Mouse (Mus musculus): ENCODE results near the gene Ell. TPM values are rescaled to one million over a fixed set of nuclear protein-coding genes. Genes with fewer than 3 reads are reported as not detected.

Ell gene
- polyA plus RNA-seq (2016; fragmentation: Nextera tagmentation; extraction: Ambion mirVana) = 18.0 and 22.7 TPM in 2 replicates

- DNase-seq (ENCODE audit: low spot score) = peak; percentile 99
- under 1% methylated on average over 58 of the region's 58 CpGs for WGBS
Measured at GRCm38 (mm10) chr8:70539077-70539813, at the start of gene Ell. TSS of gene Ell (plus strand) at chr8:70539457.

GRCm38 (mm10) chr8:70489576-70489975 is 49.7 kb upstream of the Ell start:
- DNase-seq (ENCODE audit: low spot score) = peak; percentile 42
- Histone ChIP-seq H3K9me3 (replicated peaks) (no peaks in the 10 kb centered on the region), H3K27ac (replicated peaks) (no peak overlapping the region; the same call in 1 of the 2 replicates), H3K27me3 (ENCODE audit: low read depth, poor library complexity, severe bottlenecking) (peaks cover 100% of the 10 kb centered on the region), H3K4me1 (peaks cover 86% of the 10 kb centered on the region), H3K36me3 (no peaks in the 10 kb centered on the region), H3K4me3 (peak overlapping the region; percentile 55)
- WGBS = under 1% methylated on average over 41 of the region's 41 CpGs

More at GRCm38 (mm10) chr8:70539077-70539813, at the start of gene Ell:
- H3K4me1 ChIP-seq = peaks cover 44% of the 10 kb centered on the region
- H3K36me3 ChIP-seq = peaks cover 30% of the 10 kb centered on the region
- peak within 1 kb of the TSS; percentile 90 for H3K27ac ChIP-seq (replicated peaks)
- H3K27me3 ChIP-seq (ENCODE audit: low read depth, poor library complexity, severe bottlenecking) = no peaks in the 10 kb centered on the region
- peak within 1 kb of the TSS; percentile 88 for H3K4me3 ChIP-seq
- H3K9me3 ChIP-seq (replicated peaks) = no peaks in the 10 kb centered on the region

- H3K4me1 ChIP-seq = peaks cover 93% of the 10 kb centered on the region
- no peaks in the 10 kb centered on the region for H3K36me3 ChIP-seq
- H3K27ac ChIP-seq (replicated peaks) = no peak overlapping the region
- H3K27me3 ChIP-seq (ENCODE audit: low read depth, poor library complexity, severe bottlenecking) = peaks cover 100% of the 10 kb centered on the region
- H3K4me3 ChIP-seq = peak overlapping the region; percentile 55
- no peaks in the 10 kb centered on the region for H3K9me3 ChIP-seq (replicated peaks)
- peak; percentile 38 for DNase-seq (ENCODE audit: low spot score)
- WGBS = 7% methylated on average over 10 of the region's 10 CpGs
Measured at GRCm38 (mm10) chr8:70490061-70490879, 49.0 kb upstream of the Ell start.

- WGBS = 1% methylated on average over 20 of the region's 20 CpGs
- Histone ChIP-seq H3K27ac (replicated peaks) (no peak overlapping the region), H3K4me3 (peak overlapping the region; percentile 9), H3K4me1 (peaks cover 98% of the 10 kb centered on the region), H3K36me3 (no peaks in the 10 kb centered on the region), H3K27me3 (ENCODE audit: low read depth, poor library complexity, severe bottlenecking) (peaks cover 100% of the 10 kb centered on the region), H3K9me3 (replicated peaks) (no peaks in the 10 kb centered on the region)
- DNase-seq (ENCODE audit: low spot score) = peak; percentile 43
Measured at GRCm38 (mm10) chr8:70490880-70491495, 48.3 kb upstream of the Ell start.

- peak within 1 kb of the TSS; percentile 38; the same call in 1 of the 2 replicates for H3K27ac ChIP-seq (replicated peaks)
- H3K27me3 ChIP-seq (ENCODE audit: low read depth, poor library complexity, severe bottlenecking) = peaks cover 100% of the 10 kb centered on the region
- WGBS = 1% methylated on average over 71 of the region's 93 CpGs
- peak within 1 kb of the TSS; percentile 50 for H3K4me3 ChIP-seq
- H3K36me3 ChIP-seq = no peaks in the 10 kb centered on the region
- DNase-seq (ENCODE audit: low spot score) = peak; percentile 33
- peaks cover 79% of the 10 kb centered on the region for H3K4me1 ChIP-seq
- H3K9me3 ChIP-seq (replicated peaks) = no peaks in the 10 kb centered on the region
Measured at GRCm38 (mm10) chr8:70492664-70493640, 46.3 kb upstream of the Ell start, which contains the start of gene Crlf1. TSS of gene Crlf1 (plus strand) at chr8:70493158.

- peak; percentile 42 for DNase-seq (ENCODE audit: low spot score)
- Histone ChIP-seq H3K27me3 (ENCODE audit: low read depth, poor library complexity, severe bottlenecking) (peaks cover 100% of the 10 kb centered on the region), H3K36me3 (no peaks in the 10 kb centered on the region), H3K27ac (replicated peaks) (0 out of 2 replicates have a peak overlapping the region, but pooled peaks have one; percentile 28), H3K4me1 (peaks cover 73% of the 10 kb centered on the region), H3K9me3 (replicated peaks) (no peaks in the 10 kb centered on the region), H3K4me3 (peak overlapping the region; percentile 50)
- 1% methylated on average over 47 of the region's 47 CpGs for WGBS
Measured at GRCm38 (mm10) chr8:70493692-70494415, 45.4 kb upstream of the Ell start.

DNA sequence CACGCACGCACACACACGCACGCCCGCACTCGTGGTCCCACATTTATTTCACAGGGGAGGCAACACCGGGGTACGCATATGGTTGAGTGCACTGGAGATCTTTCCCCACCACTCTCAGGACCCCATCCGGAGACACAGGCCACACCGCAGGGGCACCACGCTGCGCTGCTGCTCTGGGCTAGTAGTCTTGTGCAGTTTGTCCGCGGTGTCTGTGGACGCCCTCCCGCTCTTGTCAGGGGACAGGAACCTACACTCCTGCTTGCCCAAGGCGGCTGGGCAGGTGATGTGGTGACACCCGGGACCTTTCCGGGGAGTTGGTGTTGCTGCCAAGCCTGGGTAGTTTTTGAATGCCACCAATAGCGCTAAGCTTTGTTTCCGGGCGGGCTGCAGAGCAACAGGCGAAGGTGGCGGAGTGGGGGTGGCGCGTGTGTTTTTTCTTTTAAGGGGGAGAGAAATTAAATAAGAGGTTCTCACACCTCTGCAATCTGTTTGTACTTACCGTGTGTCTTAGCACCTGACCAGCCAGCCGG is 44.8 kb upstream of the Ell start:
- Histone ChIP-seq H3K9me3 (replicated peaks) (no peaks in the 10 kb centered on the region), H3K4me1 (peaks cover 66% of the 10 kb centered on the region), H3K4me3 (peak overlapping the region; percentile 50), H3K27me3 (ENCODE audit: low read depth, poor library complexity, severe bottlenecking) (peaks cover 100% of the 10 kb centered on the region), H3K27ac (replicated peaks) (no peak overlapping the region), H3K36me3 (no peaks in the 10 kb centered on the region)
- 2% methylated on average over 28 of the region's 28 CpGs for WGBS
- DNase-seq (ENCODE audit: low spot score) = peak; percentile 38

DNA sequence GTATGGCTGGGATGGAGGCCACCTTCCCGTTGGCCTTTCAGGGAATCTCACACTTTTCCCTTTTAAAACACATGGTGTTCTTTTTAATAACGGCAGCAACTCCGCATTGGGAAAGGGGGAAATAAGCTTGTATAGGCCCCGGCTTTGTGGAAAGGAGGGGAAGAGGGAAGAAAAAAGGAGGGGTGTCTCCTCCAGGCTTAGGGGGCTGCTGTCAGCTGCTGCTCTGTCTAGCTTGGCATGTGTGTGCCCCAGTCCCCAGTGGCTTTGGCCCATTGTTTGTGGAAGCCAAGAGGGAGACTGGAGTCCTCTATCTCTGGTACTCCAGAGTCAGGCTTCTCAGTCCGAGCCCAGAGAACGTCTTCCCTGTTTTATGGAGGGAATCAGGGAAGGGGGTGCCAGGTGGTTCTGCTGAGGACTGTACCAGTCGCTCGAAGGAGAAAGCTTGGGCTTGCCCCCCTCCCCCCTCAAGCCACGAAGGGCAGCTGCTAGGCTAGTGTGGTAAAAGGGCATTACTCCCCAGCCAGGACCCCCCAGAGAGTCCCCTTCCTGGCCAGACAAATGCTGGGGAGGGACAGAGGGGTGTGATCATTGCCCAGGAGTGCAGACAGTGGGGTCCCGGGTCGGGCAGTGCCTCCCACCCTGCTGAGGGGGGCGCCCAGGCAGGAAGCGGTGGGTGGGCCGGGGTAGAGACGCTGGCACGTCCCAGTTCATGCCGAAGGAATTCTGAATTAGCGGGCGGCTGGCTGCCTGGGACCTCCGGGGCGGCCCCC is 44.1 kb upstream of the Ell start:
- H3K27me3 ChIP-seq (ENCODE audit: low read depth, poor library complexity, severe bottlenecking) = peaks cover 100% of the 10 kb centered on the region
- peak; percentile 40 for DNase-seq (ENCODE audit: low spot score)
- no peaks in the 10 kb centered on the region for H3K36me3 ChIP-seq
- WGBS = 2% methylated on average over 21 of the region's 21 CpGs
- peaks cover 63% of the 10 kb centered on the region for H3K4me1 ChIP-seq
- no peaks in the 10 kb centered on the region for H3K9me3 ChIP-seq (replicated peaks)
- no peak overlapping the region for H3K27ac ChIP-seq (replicated peaks)
- peak overlapping the region; percentile 28 for H3K4me3 ChIP-seq

DNA sequence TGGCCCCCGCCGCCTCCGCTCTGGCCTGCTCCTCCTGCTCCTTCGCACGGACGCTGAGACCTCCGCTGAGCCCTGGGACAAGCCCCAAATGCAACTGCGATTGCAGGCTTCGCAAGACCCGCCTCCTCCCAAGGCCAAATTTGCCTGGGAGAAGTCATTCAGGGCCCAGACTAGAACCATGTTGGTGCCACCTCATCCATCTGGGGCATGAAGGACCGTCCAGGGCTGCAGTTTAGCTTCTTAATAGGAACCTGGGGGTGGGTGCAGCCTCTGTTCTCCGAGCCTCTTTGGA is 43.5 kb upstream of the Ell start:
- no peaks in the 10 kb centered on the region for H3K36me3 ChIP-seq
- H3K4me3 ChIP-seq = peak overlapping the region; percentile 28
- peaks cover 59% of the 10 kb centered on the region for H3K4me1 ChIP-seq
- H3K27me3 ChIP-seq (ENCODE audit: low read depth, poor library complexity, severe bottlenecking) = peaks cover 100% of the 10 kb centered on the region
- no peak for DNase-seq (ENCODE audit: low spot score)
- 5% methylated on average over 12 of the region's 12 CpGs for WGBS
- no peak overlapping the region for H3K27ac ChIP-seq (replicated peaks)
- H3K9me3 ChIP-seq (replicated peaks) = no peaks in the 10 kb centered on the region

- peaks cover 53% of the 10 kb centered on the region for H3K4me1 ChIP-seq
- peaks cover 96% of the 10 kb centered on the region for H3K27me3 ChIP-seq (ENCODE audit: low read depth, poor library complexity, severe bottlenecking)
- no peak for DNase-seq (ENCODE audit: low spot score)
- H3K9me3 ChIP-seq (replicated peaks) = no peaks in the 10 kb centered on the region
- 7% methylated on average over 39 of the region's 39 CpGs for WGBS
- no peak overlapping the region for H3K27ac ChIP-seq (replicated peaks)
- peaks cover 15% of the 10 kb centered on the region for H3K36me3 ChIP-seq
- H3K4me3 ChIP-seq = peak overlapping the region; percentile 36
Measured at GRCm38 (mm10) chr8:70500386-70501301, 38.6 kb upstream of the Ell start.
